Mouse (Mus musculus) spleen, adult 12 weeks (tissue): Measurements from ENCODE around the gene Abcc5.
"Not testable (repeated sequence)": the region's sequence is repeated elsewhere in the genome, so short reads cannot be mapped to it uniquely, and the experiment has no call there.

ENCODE experiments used
- DNase-seq: peaks from one replicate; pipeline ENCODE4 v3.0.0; 2022; ENCODE audit warnings: low spot score

Gene Abcc5

GRCm38 (mm10) chr16:20425855-20426598 lies at the start of gene Abcc5:
Gene Abcc5 (minus strand): TSS chr16:20426394.
- peak; percentile 85 for DNase-seq

GRCm38 (mm10) chr16:20475335-20475734 lies 49.1 kb upstream of the Abcc5 start:
- no peak for DNase-seq

GRCm38 (mm10) chr16:20474786-20475185 lies 48.6 kb upstream of the Abcc5 start:
- DNase-seq: no peak

GRCm38 (mm10) chr16:20474211-20474610 lies 48.0 kb upstream of the Abcc5 start:
- no peak for DNase-seq

- no peak for DNase-seq
These were observed 47.6 kb upstream of the Abcc5 start for GRCm38 (mm10) chr16:20473748-20474147.

GRCm38 (mm10) chr16:20471686-20472085 lies 45.5 kb upstream of the Abcc5 start:
- no peak for DNase-seq

GRCm38 (mm10) chr16:20470981-20471380 lies 44.8 kb upstream of the Abcc5 start:
- no peak for DNase-seq

- DNase-seq: no peak
These were observed 38.5 kb upstream of the Abcc5 start for GRCm38 (mm10) chr16:20464725-20465124.

GRCm38 (mm10) chr16:20458736-20459135 lies 32.5 kb upstream of the Abcc5 start:
- DNase-seq: not testable (repeated sequence)

- DNase-seq: no peak
These were observed 29.9 kb upstream of the Abcc5 start for GRCm38 (mm10) chr16:20456106-20456505.

GRCm38 (mm10) chr16:20454155-20454654 lies 28.0 kb upstream of the Abcc5 start:
- no peak for DNase-seq

GRCm38 (mm10) chr16:20451774-20452173 lies 25.6 kb upstream of the Abcc5 start:
- DNase-seq: no peak

- DNase-seq: no peak
These were observed 19.7 kb upstream of the Abcc5 start for GRCm38 (mm10) chr16:20445871-20446270.

- no peak for DNase-seq
These were observed 18.7 kb upstream of the Abcc5 start for GRCm38 (mm10) chr16:20444831-20445388.

GRCm38 (mm10) chr16:20442871-20443270 lies 16.7 kb upstream of the Abcc5 start:
- DNase-seq: no peak

- no peak for DNase-seq
These were observed 12.7 kb upstream of the Abcc5 start for GRCm38 (mm10) chr16:20438673-20439415.

- DNase-seq: not testable (repeated sequence)
These were observed 11.9 kb upstream of the Abcc5 start for GRCm38 (mm10) chr16:20438046-20438445.

- DNase-seq: no peak
These were observed 10.1 kb upstream of the Abcc5 start for GRCm38 (mm10) chr16:20436281-20436680.

- DNase-seq: no peak
These were observed 3.1 kb upstream of the Abcc5 start for GRCm38 (mm10) chr16:20429328-20429727.

GRCm38 (mm10) chr16:20427566-20427965 lies 1.4 kb upstream of the Abcc5 start:
- no peak for DNase-seq

- DNase-seq: no peak
These were observed 1.2 kb downstream of the Abcc5 start for GRCm38 (mm10) chr16:20424719-20425650.

- DNase-seq: peak; percentile 15
These were observed 1.9 kb downstream of the Abcc5 start for GRCm38 (mm10) chr16:20424226-20424663.
